Mouse (Mus musculus) adipocyte (in vitro differentiated cells): Measurements from ENCODE around the gene Lat.
"Not testable (repeated sequence)": the region's sequence is repeated elsewhere in the genome, so short reads cannot be mapped to it uniquely, and the experiment has no call there.

Experiments
- DNase-seq: peaks from one replicate; pipeline ENCODE4 v3.0.0-alpha.2; 2016; ENCODE audit warnings: low spot score

Lat gene

GRCm38 (mm10) chr7:126369393-126369792, at the start of gene Lat:
Gene Lat (minus strand): TSS chr7:126369570.
- no peak for DNase-seq

DNA sequence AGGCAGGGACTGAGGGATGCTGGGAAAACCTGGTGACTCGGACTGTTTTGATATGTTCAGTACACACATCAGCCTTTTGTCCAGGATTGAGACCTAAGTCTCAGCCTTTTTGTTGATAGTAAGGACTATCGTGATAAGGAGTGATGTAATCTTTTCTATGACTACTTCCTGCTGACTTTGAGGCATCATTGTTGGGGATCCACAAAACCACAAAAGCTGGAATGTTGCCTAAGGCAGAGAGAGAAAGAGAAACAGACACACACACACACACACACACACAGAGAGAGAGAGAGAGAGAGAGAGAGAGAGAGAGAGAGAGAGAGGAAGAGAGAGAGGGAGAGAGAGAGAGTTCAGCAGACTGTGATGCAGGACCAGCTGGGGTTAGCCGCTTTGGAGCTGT, 49.1 kb upstream of the Lat start:
- DNase-seq = no peak

DNA sequence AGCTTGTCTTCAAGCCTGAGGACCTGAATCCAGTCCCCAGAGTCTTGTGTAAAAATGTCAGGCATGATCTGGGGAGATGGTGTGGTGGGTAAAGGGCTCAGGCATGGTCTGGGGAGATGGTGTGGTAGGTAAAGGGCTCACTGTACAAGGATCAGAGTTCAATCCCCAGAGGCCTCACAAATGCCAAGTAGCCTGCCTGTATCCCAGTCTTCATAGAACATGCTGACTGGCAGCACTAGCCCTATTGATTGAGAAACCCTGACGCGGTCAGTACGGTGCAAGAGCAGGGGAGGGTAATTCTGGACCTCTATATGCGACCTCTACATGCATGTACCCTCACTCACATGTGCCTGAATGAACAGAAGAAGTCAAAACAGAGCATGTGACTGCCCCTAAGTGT, 48.2 kb upstream of the Lat start:
- peak; percentile 18 for DNase-seq

DNA sequence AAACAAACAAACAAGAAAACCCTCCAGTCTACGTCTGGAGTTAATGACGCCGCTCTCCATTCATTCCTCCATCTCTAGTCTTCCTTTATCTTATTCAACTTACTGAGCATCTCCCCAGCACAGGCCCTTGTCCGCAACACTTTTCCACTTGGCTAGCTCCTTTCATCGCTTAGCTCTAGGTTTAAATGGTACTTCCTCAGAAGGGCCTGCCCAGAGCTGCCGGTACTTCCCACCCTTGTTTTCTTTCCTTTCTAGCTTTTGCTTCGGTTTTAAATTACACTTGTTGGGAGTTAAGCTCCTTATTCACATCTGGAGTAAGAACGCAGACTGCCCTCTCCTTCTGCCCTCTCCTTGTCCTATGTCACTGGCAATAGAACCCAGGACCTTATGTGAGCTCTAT, 47.7 kb upstream of the Lat start:
- DNase-seq = no peak

DNA sequence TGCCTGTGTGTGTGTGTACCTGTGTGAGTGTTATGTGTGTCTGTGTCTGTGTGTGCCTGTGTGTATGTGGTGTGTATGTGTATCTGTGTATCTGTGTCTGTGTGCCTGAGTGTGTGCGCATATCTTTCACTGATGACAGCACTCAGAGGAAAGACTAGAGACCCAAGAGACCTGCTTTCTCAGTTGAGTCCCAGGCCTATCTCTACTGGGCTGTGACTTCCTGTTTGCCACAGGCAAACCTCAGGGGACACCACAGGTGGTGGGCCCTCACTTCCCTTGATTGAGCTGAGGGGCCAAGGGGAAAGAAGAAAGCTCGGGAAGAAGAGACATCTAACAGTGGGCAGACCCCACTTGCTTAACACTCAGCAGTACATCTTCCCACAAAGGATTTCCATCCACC, 47.2 kb upstream of the Lat start:
- DNase-seq = no peak

- DNase-seq = no peak
These were observed 45.4 kb upstream of the Lat start, which contains the start of gene Cd19 for GRCm38 (mm10) chr7:126414725-126415124. Gene Cd19 (minus strand): TSS chr7:126414889.

DNA sequence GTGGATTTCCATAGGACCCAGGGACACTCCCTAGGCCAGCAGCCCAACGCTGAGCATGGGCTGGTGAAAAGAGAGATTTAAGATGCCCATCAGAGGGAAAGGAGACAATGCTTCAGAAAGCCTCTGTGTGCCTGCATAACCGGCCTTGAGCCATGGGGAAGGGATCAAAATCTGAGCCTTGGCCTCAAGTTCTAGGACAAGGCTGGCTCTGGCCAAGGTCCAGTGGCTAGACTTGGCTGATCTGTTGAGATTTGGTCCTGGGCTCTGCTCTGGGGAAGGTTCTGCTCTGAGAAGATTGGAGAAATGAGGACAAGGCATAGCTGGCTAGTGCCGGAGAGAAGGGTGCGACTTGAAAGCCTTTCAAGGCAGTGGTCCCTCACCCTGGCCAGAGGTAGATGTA, 41.7 kb upstream of the Lat start:
- no peak for DNase-seq

DNA sequence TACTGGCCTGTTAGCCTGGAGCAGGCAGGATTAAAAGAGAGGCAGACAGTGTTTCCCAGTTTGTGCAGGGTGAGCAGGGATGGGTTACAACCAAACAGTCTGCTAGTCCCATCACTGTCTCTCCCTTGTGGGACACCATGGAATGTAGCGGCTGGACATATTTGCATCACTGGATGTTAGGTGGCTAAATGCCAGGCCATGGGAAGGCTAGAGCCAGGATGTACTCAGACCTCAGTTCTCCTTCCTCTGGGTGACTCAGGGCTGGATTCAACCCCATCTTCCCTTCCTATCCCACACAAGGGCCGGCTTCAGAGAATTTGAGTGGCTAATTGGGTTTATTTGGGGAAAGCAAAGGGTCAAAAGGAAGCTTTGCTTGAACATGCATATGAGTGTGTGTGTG, 39.3 kb upstream of the Lat start:
- DNase-seq = no peak

- not testable (repeated sequence) for DNase-seq
These were observed 33.1 kb upstream of the Lat start for GRCm38 (mm10) chr7:126402518-126402917.

- peak; percentile 74 for DNase-seq
These were observed 30.2 kb upstream of the Lat start for GRCm38 (mm10) chr7:126399548-126399947.

- DNase-seq = no peak
These were observed 28.5 kb upstream of the Lat start for GRCm38 (mm10) chr7:126397822-126398221.

DNA sequence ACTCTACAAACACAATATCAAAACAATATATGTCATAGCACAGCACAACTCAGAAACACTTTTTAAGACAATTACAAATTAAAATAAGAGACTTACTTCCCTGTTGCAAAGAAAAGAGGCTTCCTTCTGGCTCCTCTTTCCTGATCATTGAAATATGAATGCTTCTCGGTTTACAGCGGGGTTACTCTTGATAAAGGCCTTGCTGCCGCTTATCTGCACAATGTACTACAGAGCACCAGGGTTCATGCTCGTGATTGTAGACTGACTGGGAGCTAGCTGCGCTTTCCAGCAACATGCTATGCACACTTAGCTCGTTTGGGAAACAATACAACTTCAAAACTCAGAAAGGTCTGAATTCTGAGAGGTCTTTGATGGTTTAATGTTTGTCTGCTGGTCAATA, 27.9 kb upstream of the Lat start:
- DNase-seq = no peak

- DNase-seq = peak; percentile 97
These were observed 27.1 kb upstream of the Lat start, which contains the start of gene Nfatc2ip for GRCm38 (mm10) chr7:126396298-126397119. Gene Nfatc2ip (minus strand): TSS chr7:126396737.

DNA sequence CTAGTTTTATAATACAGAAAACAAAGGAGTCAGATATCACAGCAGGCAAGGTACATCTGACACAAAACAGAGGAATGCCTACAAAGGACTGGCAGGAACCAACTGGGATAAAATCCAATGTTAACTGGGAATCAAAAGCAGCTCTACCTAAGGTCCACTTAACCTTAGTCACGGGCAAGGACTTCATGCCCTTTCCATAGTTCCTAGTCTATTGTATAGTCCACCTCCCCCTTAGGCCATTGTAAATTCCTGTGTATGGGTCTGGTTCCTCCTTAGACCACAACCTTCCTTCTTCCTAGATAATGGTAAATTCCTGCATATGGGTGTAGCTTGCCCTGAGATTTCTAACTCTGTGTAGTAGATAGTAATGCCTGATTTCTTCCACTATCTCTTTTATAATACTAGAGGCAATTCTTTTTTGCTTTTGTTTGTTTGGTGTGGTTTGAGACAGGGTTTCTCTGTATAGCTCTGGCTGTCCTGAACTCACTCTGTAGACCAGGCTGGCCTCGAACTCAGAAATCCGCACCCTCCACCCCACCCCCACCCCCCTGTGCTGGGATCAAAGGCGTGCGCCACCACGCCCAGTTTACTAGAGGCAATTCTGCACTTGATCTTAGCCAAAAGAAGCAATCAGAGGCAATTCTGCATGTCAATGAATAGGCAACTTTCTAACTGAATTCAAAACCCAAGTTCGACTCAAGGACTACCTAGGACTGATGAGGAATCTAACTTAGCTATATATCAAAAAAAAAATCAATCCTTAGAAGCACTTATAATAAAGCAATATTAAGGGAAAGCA, 22.9 kb upstream of the Lat start:
- not testable (repeated sequence) for DNase-seq

GRCm38 (mm10) chr7:126388185-126388584, 18.8 kb upstream of the Lat start:
- no peak for DNase-seq

GRCm38 (mm10) chr7:126383565-126383964, 14.2 kb upstream of the Lat start:
- no peak for DNase-seq

DNA sequence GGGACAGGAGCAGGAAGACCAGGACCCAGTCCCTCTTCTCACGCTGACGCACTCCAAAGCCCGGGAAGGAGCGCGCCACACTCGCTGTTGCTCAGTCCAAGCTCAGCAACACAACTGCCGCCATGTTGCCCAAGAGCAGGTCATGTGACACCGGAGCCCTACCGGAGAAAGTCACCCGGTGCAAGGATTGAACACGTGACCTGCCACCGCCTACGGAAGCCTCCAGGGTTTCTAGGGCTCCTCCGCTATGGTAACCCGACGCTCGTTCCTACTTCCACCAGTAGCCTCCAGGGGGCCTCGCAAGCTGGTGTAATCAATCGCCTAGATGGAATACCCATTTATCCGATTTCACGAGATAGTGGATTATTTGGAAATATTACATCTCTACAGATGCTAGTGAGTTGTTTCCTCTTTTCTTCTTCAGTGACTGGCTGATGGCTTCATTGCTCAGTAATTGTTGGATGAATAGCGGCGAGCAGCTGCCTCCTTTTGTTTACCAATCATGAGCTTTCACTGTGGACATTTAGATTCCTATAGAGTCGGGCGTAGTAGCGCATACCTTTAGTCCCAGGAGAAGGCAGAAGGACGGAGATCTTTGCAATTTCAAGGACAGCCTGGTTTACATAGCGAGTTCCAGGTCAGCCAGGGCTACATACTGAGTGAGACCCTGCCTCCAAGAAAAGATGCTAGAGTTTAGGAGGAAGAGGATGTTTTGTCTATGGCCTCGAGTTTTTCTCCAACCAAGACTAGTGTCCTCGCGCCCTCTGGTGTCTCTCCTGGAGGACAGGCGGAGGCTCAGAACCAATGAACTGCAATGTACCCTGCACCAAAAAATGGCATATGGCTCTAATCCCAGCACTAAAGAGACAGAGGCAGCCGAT, 8.1 kb upstream of the Lat start, which contains the start of gene Spns1:
Gene Spns1, minus strand, starts transcription at position 173 of the 881 bp plus-strand sequence.
- peak; percentile 95 for DNase-seq

- no peak for DNase-seq
These were observed 7.5 kb upstream of the Lat start for GRCm38 (mm10) chr7:126376903-126377277.

DNA sequence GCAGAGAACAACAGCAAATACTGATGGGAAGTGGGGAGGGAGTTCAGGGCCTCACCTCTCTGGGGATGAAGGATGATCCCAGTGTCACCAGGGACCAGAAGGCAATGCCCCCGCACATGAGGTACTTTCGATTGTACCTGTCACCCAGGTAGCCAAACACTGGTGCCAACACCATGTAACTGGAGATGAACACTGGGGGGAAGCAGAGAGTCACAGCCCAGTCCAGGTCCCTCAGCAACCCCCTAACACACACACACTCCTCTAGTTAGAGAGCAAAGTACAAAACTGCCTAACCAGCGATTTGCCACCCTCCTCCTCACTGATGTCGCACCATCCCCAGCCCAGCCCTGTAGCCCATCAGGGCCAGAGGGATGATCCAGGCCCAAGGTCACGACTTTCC, 5.6 kb upstream of the Lat start:
- DNase-seq = no peak

DNA sequence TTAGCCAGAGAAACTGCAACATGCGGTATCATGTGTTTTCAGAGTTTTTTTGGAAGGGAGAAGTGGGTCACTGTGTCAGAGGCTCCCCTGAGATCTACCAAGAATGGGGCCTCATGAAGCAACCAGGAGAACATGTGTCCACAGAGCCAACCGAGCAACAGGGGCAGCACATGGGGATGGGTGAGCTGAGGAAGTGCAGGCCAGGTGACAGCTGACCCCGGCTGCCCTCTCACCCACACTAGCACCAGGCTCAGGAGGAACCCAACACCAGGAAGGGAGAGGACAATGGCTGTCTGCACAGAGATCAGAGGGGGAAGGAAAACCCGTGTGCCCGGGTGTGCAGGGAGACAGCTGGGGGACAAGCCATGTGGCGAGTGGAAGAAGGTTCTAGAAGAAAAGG, 5.2 kb upstream of the Lat start:
- no peak for DNase-seq

- no peak for DNase-seq
These were observed 3.6 kb upstream of the Lat start for GRCm38 (mm10) chr7:126373007-126373406.

DNA sequence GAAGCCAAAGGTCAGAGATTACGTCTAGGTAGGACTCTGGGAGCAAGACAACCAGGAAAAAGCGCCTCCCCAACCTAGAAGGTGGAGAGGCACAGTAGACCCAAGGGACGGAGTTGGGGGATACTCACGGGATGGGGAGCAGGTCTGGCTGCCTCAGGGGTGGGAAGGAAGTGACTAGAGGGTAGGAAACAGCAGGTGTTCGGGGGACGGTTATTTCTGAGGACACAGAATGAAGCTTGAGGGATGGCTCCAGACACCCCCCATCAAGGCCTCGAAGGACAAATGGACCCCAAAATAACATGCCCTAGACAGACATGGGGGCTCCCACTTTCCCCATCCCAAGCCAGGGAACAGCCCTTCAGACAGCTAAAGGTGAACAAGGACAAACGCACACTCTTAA, 1.0 kb downstream of the Lat start:
- no peak for DNase-seq
